Mouse (Mus musculus) stomach, postnatal 0 days (tissue): Measurements from ENCODE around the gene Dixdc1. TPM values are rescaled to one million over a fixed set of nuclear protein-coding genes. Genes with fewer than 3 reads are reported as not detected.

Experiments
- ATAC-seq: fragments of 200-750 bp; cut with Nextera tagmentation; 2 replicates; pipeline ENCODE4 v1.8.0; 2017; ENCODE audit not compliant: low FRiP score, low TSS enrichment
- DNase-seq: peaks from one replicate; pipeline ENCODE4 v3.0.0-alpha.2; 2016; ENCODE audit warnings: low spot score
- H3K27ac ChIP-seq: fragments of 300-500 bp; sonication (generic); replicated peaks from 2 replicates; pipeline ENCODE4 v1.5.1; 2014; ENCODE audit warnings: mild to moderate bottlenecking, control low read depth
- H3K27me3 ChIP-seq: fragments of 300-500 bp; sonication (generic); 2 replicates; pipeline ENCODE4 v1.6.1; 2014; ENCODE audit warnings: low read length; ENCODE audit not compliant: control insufficient read depth, insufficient read depth
- H3K36me3 ChIP-seq: fragments of 300-500 bp; sonication (generic); 2 replicates; pipeline ENCODE4 v1.6.1; 2014; ENCODE audit warnings: low read length, mixed read lengths; ENCODE audit not compliant: control insufficient read depth, insufficient read depth
- H3K4me1 ChIP-seq: fragments of 300-500 bp; sonication (generic); replicated peaks from 2 replicates; pipeline ENCODE4 v1.6.1; 2014; ENCODE audit warnings: antibody characterized with exemption; ENCODE audit not compliant: control insufficient read depth, insufficient read depth
- H3K4me2 ChIP-seq: fragments of 300-500 bp; sonication (generic); replicated peaks from 2 replicates; pipeline ENCODE4 v1.6.1; 2014; ENCODE audit warnings: low read depth, mild to moderate bottlenecking, control low read depth, moderate library complexity
- H3K4me3 ChIP-seq: fragments of 300-500 bp; sonication (generic); 2 replicates; pipeline ENCODE4 v1.5.1; 2014; ENCODE audit warnings: low read depth, low read length, control low read depth
- H3K9ac ChIP-seq: fragments of 300-500 bp; sonication (generic); 2 replicates; pipeline ENCODE4 v1.6.1; 2014; ENCODE audit warnings: mild to moderate bottlenecking, low read length, control low read depth, mixed read lengths
- H3K9me3 ChIP-seq: fragments of 300-500 bp; sonication (generic); 2 replicates; pipeline ENCODE4 v1.6.1; 2016; ENCODE audit warnings: low read length; ENCODE audit not compliant: control insufficient read depth
- CTCF ChIP-seq: IDR thresholded peaks from 2 replicates; pipeline ENCODE4 v1.5.1; 2016; ENCODE audit warnings: antibody characterized with exemption, low read depth, mild to moderate bottlenecking, moderate library complexity
- EP300 ChIP-seq: optimal IDR thresholded peaks from 2 replicates; pipeline ENCODE3; 2016; ENCODE audit warnings: antibody characterized with exemption
- WGBS: fragments of 180-500 bp; shearing (Covaris S2); extraction: QIAGEN DNeasy Blood & Tissue Kit; methylation state at CpG from one replicate; pipeline ENCODE4 v1.1.7; 2014; 5-methylcytosine and 5-hydroxymethylcytosine counted together
- polyA plus RNA-seq: library from polyadenylated mRNA; unstranded; fragments of >200 nt; fragmentation: Nextera tagmentation; extraction: Ambion mirVana; gene quantifications from 2 replicates; pipeline ENCODE4 v1.2.1, GENCODE M21; 2015

Gene Dixdc1
- polyA plus RNA-seq, 1 experiment from 2014 or later = 6.6 TPM

DNA sequence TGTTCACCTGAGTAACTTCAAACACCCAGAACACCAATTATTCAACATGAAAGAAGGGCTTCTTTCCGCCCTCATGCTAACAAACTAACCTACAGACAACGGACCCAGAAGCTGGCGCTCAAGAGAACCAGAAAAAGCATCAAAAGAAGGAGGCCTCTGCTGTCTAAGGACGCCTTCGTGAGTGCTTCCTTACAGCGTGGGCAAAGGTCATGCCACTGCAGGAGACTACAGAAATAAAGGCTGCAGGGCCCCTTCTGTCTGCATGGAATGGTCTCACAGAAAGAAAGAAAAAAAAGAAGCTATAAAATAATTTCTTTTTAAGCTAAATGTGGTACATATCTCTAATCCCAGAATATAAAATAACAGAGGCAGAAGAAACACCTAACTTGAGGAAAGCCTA lies 34.4 kb downstream of the Dixdc1 start:
- Histone ChIP-seq H3K4me3 (no peak overlapping the region), H3K27ac (no peak overlapping the region), H3K4me2 (no peak overlapping the region), H3K36me3 (no peaks in the 10 kb centered on the region), H3K4me1 (no peaks in the 10 kb centered on the region), H3K9me3 (no peaks in the 10 kb centered on the region), H3K27me3 (no peaks in the 10 kb centered on the region), H3K9ac (no peak overlapping the region)
- 53% methylated on average over 6 of the region's 6 CpGs for WGBS
- ATAC-seq (no peak), DNase-seq (no peak)
- no peak for TF ChIP-seq CTCF
- no peak for TF ChIP-seq EP300

DNA sequence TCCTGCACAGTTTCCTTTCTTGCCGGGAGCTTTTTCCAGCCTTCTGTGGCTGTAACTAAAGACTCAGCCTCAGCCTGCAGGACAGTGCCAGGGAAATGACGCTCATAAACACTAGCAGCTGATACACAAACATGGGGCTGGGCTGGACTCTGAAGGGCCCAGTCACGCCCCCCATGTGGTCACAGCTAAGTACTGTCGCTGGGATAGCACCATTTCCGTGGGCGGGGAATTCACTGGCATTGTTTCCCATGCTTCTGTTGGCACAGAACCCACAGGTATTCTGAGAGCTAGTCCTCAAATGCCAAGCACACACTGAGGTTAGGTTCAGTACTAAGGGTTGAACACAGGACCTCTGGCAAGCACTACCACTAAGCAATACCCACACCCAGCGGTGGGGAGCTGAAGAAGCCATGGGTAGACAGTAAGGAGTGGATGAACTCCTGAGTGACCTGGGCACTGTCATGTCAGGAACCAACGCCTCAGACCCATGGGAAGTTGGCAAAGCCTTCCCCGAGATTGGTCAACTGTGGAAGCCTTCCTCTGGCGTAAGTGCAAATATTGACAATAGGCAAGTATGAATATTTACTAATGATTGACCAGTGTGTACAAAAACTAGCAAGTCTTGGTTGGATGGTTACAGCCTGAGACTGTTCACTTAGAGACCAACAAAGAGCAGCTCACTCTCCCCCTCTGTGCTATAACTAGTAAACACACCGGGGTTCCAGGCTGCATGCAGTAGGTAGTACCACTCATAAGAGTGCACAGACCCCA lies 38.2 kb downstream of the Dixdc1 start:
- H3K4me3 ChIP-seq = no peak overlapping the region
- H3K27ac ChIP-seq = peak overlapping the region; percentile 56
- H3K4me2 ChIP-seq = 0 out of 2 replicates have a peak overlapping the region, but pooled peaks have one; percentile 5
- no peak overlapping the region for H3K9ac ChIP-seq
- TF ChIP-seq CTCF (peak; percentile 34), EP300 (no peak)
- DNase-seq (peak; percentile 86), ATAC-seq (peak; percentile 82)
- no peaks in the 10 kb centered on the region for H3K27me3 ChIP-seq
- H3K36me3 ChIP-seq = no peaks in the 10 kb centered on the region
- no peaks in the 10 kb centered on the region for H3K4me1 ChIP-seq
- whole genome bisulfite sequencing = 43% methylated on average over 11 of the region's 11 CpGs
- no peaks in the 10 kb centered on the region for H3K9me3 ChIP-seq

DNA sequence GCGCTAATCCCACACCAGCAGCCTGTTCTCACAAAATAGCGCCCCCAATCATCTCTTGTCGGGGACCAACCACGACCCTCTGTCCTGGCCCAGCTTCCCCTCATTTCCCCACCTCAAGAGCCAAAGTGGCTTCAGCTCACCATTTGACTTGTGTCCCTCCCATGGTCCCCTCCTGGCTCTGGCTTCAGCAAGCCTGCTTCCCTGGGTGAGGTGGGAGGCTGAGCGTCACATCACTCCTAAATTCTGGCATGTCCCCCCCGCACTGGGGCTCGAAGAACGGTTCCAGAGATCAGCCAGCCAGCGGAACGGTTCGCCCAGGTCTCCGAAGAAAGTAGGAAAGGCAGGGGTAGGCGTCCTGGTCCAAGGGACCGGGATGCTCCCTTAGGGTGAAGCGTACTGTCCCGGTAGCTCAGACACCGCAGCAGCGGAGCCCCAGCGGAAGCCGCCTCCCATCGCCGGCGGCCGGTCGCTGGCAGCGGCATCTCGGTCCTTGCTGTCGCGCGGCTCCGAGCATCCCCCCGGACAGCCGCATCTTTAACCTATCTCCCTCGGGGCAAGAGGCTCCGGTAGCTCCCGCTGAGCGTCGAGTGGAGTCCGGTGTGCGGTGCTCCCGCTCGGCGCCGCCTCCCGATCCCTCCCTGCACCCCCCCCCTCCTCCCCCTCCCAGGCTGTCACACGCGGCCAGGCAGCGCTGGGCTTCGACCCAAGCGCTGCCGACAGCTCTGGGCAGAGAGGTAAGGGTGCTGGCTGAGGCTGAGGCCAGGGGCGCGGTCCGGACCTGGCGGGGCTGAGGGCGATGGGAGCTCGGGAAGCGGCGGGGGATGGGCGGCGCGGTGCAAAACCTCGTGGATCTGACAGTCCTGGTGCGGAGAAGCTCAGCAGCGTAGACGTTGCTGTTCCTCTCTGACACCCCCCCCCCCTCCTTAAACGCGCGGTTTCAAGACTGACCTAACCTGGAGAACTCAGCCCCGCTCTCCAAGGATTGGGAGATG lies 40.6 kb downstream of the Dixdc1 start:
- ATAC-seq = peak; percentile 33; the same call in 1 of the 2 replicates
- H3K9me3 ChIP-seq = no peaks in the 10 kb centered on the region
- H3K4me2 ChIP-seq = peak overlapping the region; percentile 96
- peak; percentile 51 for DNase-seq
- H3K27me3 ChIP-seq = no peaks in the 10 kb centered on the region
- no peaks in the 10 kb centered on the region for H3K36me3 ChIP-seq
- WGBS = under 1% methylated on average over 65 of the region's 70 CpGs
- peak overlapping the region; percentile 60 for H3K4me3 ChIP-seq
- no peak for TF ChIP-seq EP300
- TF ChIP-seq CTCF = no peak; the same call in 1 of the 2 replicates
- no peaks in the 10 kb centered on the region for H3K4me1 ChIP-seq
- no peak overlapping the region; the same call in 1 of the 2 replicates for H3K27ac ChIP-seq
- H3K9ac ChIP-seq = peak overlapping the region; percentile 59

DNA sequence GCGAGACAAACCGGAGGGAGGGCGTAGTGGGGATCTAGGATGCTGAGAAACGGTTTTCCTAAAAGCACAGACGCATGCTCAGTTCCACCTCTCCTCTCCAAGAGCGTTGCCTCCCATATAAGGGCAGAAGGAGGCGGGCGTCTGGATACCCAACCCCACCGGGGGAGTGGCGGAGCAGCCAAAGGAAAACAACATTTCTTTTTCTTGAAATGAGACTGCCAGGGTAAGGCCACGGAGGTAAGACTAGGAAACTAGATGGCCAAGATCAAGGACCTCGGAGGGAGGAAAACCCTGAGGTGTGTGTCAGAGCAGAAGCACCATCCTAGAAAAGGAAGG lies 41.6 kb downstream of the Dixdc1 start:
- no peak overlapping the region for H3K27ac ChIP-seq
- peak overlapping the region; percentile 60 for H3K4me3 ChIP-seq
- no peaks in the 10 kb centered on the region for H3K4me1 ChIP-seq
- ATAC-seq (peak; percentile 27; the same call in 1 of the 2 replicates), DNase-seq (peak; percentile 80)
- no peak overlapping the region; the same call in 1 of the 2 replicates for H3K9ac ChIP-seq
- no peaks in the 10 kb centered on the region for H3K9me3 ChIP-seq
- H3K4me2 ChIP-seq = peak overlapping the region; percentile 96
- H3K27me3 ChIP-seq = no peaks in the 10 kb centered on the region
- WGBS = under 1% methylated on average over 12 of the region's 12 CpGs
- no peaks in the 10 kb centered on the region for H3K36me3 ChIP-seq
- no peak for TF ChIP-seq CTCF
- TF ChIP-seq EP300 = no peak

DNA sequence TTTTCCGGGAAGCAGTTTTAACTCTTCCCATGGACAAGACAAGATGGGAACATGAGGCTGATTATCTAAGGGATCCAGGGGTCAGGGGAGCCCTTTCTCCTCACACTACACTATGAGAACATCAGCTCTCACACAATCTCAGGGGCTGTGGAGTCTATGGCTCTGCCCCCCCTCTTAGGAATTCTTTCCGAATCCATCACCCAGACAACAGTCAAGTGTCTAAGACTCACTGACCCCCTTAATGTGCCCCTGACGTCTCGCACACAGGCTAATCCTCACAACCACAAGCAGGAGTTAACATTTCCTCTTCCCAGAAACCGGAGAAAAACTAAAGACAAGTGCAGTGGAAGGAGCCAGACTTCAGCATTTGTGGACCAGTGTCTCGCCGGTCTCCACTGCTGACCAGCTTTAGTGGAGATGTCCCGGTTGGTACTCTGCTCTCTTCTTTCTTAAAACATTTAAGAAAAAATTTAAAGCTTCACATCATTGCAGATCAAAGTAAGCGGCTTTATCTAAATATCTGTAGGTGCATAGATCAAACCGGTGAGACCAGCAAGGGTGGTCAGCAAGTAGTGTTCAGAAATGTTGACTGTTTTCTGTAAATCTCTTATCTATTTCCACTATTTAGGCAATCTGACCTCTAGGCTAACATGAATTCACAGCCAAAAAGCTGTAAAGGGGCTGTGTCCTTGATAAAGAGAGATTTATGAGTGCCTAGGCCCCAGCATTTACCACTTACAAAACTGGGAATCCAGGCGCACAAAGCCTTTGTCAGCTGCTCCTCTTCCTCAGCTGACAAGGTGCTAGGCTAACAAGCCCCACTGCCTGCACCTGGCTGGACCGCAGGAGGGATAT lies 42.2 kb downstream of the Dixdc1 start:
- no peak overlapping the region for H3K27ac ChIP-seq
- no peaks in the 10 kb centered on the region for H3K4me1 ChIP-seq
- H3K4me2 ChIP-seq = peak overlapping the region; percentile 96
- H3K36me3 ChIP-seq = no peaks in the 10 kb centered on the region
- WGBS = 58% methylated on average over 12 of the region's 12 CpGs
- H3K9me3 ChIP-seq = no peaks in the 10 kb centered on the region
- no peak overlapping the region; the same call in 1 of the 2 replicates for H3K9ac ChIP-seq
- DNase-seq = no peak
- H3K4me3 ChIP-seq = peak overlapping the region; percentile 60
- no peak for ATAC-seq
- H3K27me3 ChIP-seq = no peaks in the 10 kb centered on the region
- TF ChIP-seq EP300 (no peak), CTCF (no peak)
